Mouse (Mus musculus) small intestine, adult 2 months (tissue): ENCODE data around the gene Tap1.

Experiments
- CTCF ChIP-seq: fragments of 200-500 bp; IDR thresholded peaks from 2 replicates; pipeline ENCODE4 v1.5.1; 2012; ENCODE audit warnings: low read depth, mild to moderate bottlenecking, control low read depth, inconsistent platforms, low read length, moderate library complexity, mixed read lengths; ENCODE audit not compliant: insufficient replicate concordance, insufficient read length; ENCODE audit errors: extremely low read depth
- POLR2A ChIP-seq: fragments of 200-500 bp; IDR thresholded peaks from 2 replicates; pipeline ENCODE4 v1.6.1; 2012; ENCODE audit warnings: low read depth, mild to moderate bottlenecking, control low read depth, inconsistent platforms, low read length, moderate library complexity

DNA sequence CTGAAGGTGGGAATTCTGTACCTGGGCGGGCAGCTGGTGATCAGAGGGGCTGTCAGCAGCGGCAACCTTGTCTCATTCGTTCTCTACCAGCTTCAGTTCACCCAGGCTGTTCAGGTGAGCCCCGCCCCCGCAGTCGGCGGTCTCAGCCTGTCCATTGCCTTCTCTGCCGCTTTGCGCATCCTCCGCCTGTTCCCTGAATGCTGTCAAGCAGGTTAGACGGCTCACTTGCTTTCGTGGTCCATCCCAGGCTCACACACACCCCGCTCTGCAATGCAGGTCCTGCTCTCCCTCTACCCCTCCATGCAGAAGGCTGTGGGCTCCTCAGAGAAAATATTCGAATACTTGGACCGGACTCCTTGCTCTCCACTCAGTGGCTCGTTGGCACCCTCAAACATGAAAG, 5.5 kb downstream of the Tap1 start:
- TF ChIP-seq POLR2A (no peak), CTCF (no peak)
